ENCODE assay signal across 9 mouse cellular contexts in genomic region chr5:140387816-140388510, GRCm38 (mm10). TPM values are rescaled to one million over a fixed set of nuclear protein-coding genes. Genes with fewer than 3 reads are reported as not detected.
A peak's percentile ranks its signal among the peaks of the same experiment; 100 is the strongest.
DNase-seq lines count a peak whose midpoint lies in the region; ATAC-seq and TF ChIP-seq lines count a peak whose summit lies in the region.
"Had no signal": no experiment of that assay in that cellular context is flagged by ENCODE, and none has a peak within 500 bp of the region (broad histone marks: within the 10 kb centered on the region; RNA-seq: fewer than 3 reads in every experiment).

No protein-coding gene starts in this region.

- no peaks in the 10 kb centered on the region for H3K9me3 ChIP-seq in lung, postnatal 0 days (ENCODE audit: low read length)
- H3K9me3 ChIP-seq in forebrain, embryonic 11.5 days (ENCODE audit: control insufficient read depth, low read length): no peaks in the 10 kb centered on the region
- H3K9me3 ChIP-seq in limb, embryonic 14.5 days (ENCODE audit: control insufficient read depth, low read length): no peaks in the 10 kb centered on the region
- no peaks in the 10 kb centered on the region for H3K9me3 ChIP-seq in stomach, embryonic 14.5 days (ENCODE audit: control insufficient read depth, low read depth, low read length)

- no peaks in the 10 kb centered on the region for H3K36me3 ChIP-seq in lung, postnatal 0 days (ENCODE audit: insufficient read depth, low read length)
- H3K36me3 ChIP-seq in forebrain, embryonic 11.5 days (ENCODE audit: control insufficient read depth, insufficient read depth, low read length): no peaks in the 10 kb centered on the region
- no peaks in the 10 kb centered on the region for H3K36me3 ChIP-seq in limb, embryonic 14.5 days (ENCODE audit: control insufficient read depth, insufficient read depth, low read length)
- no peaks in the 10 kb centered on the region for H3K36me3 ChIP-seq in stomach, embryonic 14.5 days (ENCODE audit: control insufficient read depth, insufficient read depth, low read length)

- peaks cover 11% of the 10 kb centered on the region; the same call in 1 of the 2 replicates for H3K4me1 ChIP-seq in lung, postnatal 0 days (ENCODE audit: insufficient read depth, low read depth, low read length)
- peaks cover 5% of the 10 kb centered on the region; the same call in 1 of the 2 replicates for H3K4me1 ChIP-seq in forebrain, embryonic 11.5 days (replicated peaks; ENCODE audit: control insufficient read depth, insufficient read depth, low read length)
- peaks cover 13% of the 10 kb centered on the region for H3K4me1 ChIP-seq in limb, embryonic 14.5 days (ENCODE audit: control insufficient read depth, insufficient read depth, low read length)
- H3K4me1 ChIP-seq in stomach, embryonic 14.5 days (ENCODE audit: control insufficient read depth, insufficient read depth, low read length): peaks cover 14% of the 10 kb centered on the region

- H3K27me3 ChIP-seq in lung, postnatal 0 days (replicated peaks; ENCODE audit: insufficient read depth, low read length): no peaks in the 10 kb centered on the region
- H3K27me3 ChIP-seq in forebrain, embryonic 11.5 days (ENCODE audit: control insufficient read depth, insufficient read depth, low read length): no peaks in the 10 kb centered on the region
- H3K27me3 ChIP-seq in limb, embryonic 14.5 days (ENCODE audit: control insufficient read depth, insufficient read depth, low read length): no peaks in the 10 kb centered on the region
- no peaks in the 10 kb centered on the region; the same call in 1 of the 2 replicates for H3K27me3 ChIP-seq in stomach, embryonic 14.5 days (ENCODE audit: control insufficient read depth, insufficient read depth, low read length)

- DNase-seq in lung, postnatal 0 days (ENCODE audit: low spot score): no peak
- no peak for DNase-seq in lung, postnatal 14 days
- DNase-seq in forebrain, embryonic 11.5 days (ENCODE audit: low spot score): no peak
- no peak for DNase-seq in limb, embryonic 14.5 days (ENCODE audit: low spot score)
- DNase-seq in frontal cortex, postnatal 25 days (ENCODE audit: low spot score in 2 of 2): no peak
- DNase-seq in ovary, adult 18-20 months (ENCODE audit: low spot score): no peak
- no peak for DNase-seq in gastrocnemius, postnatal 25 days

- H3K9ac ChIP-seq in lung, postnatal 0 days (replicated peaks; ENCODE audit: low read depth): peak overlapping the region; percentile 65; the same call in 1 of the 2 replicates
- H3K9ac ChIP-seq in forebrain, embryonic 11.5 days (ENCODE audit: low read length): peak overlapping the region; percentile 57
- peak overlapping the region; percentile 63 for H3K9ac ChIP-seq in limb, embryonic 14.5 days (ENCODE audit: low read depth, low read length, severe bottlenecking)
- H3K9ac ChIP-seq in stomach, embryonic 14.5 days (replicated peaks; ENCODE audit: low read depth, low read length): peak overlapping the region; percentile 57

- 61% methylated on average over 12 of the region's 12 CpGs for WGBS in lung, postnatal 0 days
- 77% methylated on average over 12 of the region's 12 CpGs for WGBS in forebrain, embryonic 11.5 days
- 73% methylated on average over 12 of the region's 12 CpGs for WGBS in limb, embryonic 14.5 days
- WGBS in stomach, embryonic 14.5 days: 59% methylated on average over 12 of the region's 12 CpGs

- TF ChIP-seq POLR2A in limb, embryonic 14.5 days (IDR thresholded peaks at IDR 0.05; ENCODE audit: borderline replicate concordance, extremely low read depth, insufficient read depth, insufficient read length): no peak

- TF ChIP-seq CTCF in lung, postnatal 0 days (IDR thresholded peaks at IDR 0.05): no peak

- no peak overlapping the region for H3K27ac ChIP-seq in lung, postnatal 0 days (ENCODE audit: low read length)
- no peak overlapping the region for H3K27ac ChIP-seq in forebrain, embryonic 11.5 days (ENCODE audit: low read depth, low read length)
- no peak overlapping the region for H3K27ac ChIP-seq in limb, embryonic 14.5 days (replicated peaks; ENCODE audit: low read depth, low read length)
- H3K27ac ChIP-seq in stomach, embryonic 14.5 days (ENCODE audit: low read length): no peak overlapping the region

- no peak for ATAC-seq in lung, postnatal 0 days
- no peak for ATAC-seq in forebrain, embryonic 11.5 days (replicated peaks; ENCODE audit: low FRiP score)
- ATAC-seq in limb, embryonic 14.5 days (ENCODE audit: low FRiP score, low read depth): no peak
- ATAC-seq in stomach, embryonic 14.5 days (ENCODE audit: insufficient number of reproducible peaks, insufficient read depth, low FRiP score, low read depth): no peak

- H3K4me3 ChIP-seq in lung, postnatal 0 days (ENCODE audit: low read depth, low read length): peak overlapping the region; percentile 60
- peak overlapping the region; percentile 44 for H3K4me3 ChIP-seq in forebrain, embryonic 11.5 days (ENCODE audit: low read depth, low read length)
- H3K4me3 ChIP-seq in limb, embryonic 14.5 days (replicated peaks; ENCODE audit: low read length): peak overlapping the region; percentile 69
- H3K4me3 ChIP-seq in stomach, embryonic 14.5 days (ENCODE audit: low read depth, low read length): peak overlapping the region; percentile 66

- no peak for TF ChIP-seq EP300 in lung, postnatal 0 days (IDR thresholded peaks at IDR 0.05)

- peak overlapping the region; percentile 90 for H3K4me2 ChIP-seq in lung, postnatal 0 days (replicated peaks; ENCODE audit: low read depth, low read length)
- H3K4me2 ChIP-seq in forebrain, embryonic 11.5 days (ENCODE audit: low read depth, low read length, severe bottlenecking): peak overlapping the region; percentile 57
- peak overlapping the region; percentile 96 for H3K4me2 ChIP-seq in limb, embryonic 14.5 days (replicated peaks; ENCODE audit: low read depth, low read length, severe bottlenecking)
- H3K4me2 ChIP-seq in stomach, embryonic 14.5 days (replicated peaks; ENCODE audit: low read depth, low read length): peak overlapping the region; percentile 96

RNA-seq across cellular contexts. Expression of gene Snx8, which starts 1.1 kb away (rescaled TPM):
- 16.7 and 17.1 TPM in 2 replicates for polyA plus RNA-seq in lung, postnatal 0 days (2015; fragmentation: Nextera tagmentation; extraction: Ambion mirVana)
- polyA plus RNA-seq in forebrain, embryonic 11.5 days (2014; fragmentation: Nextera tagmentation; extraction: Ambion mirVana): 10.6 and 12.3 TPM in 2 replicates
- polyA plus RNA-seq in limb, embryonic 14.5 days (2012; rRNA removed): 23.0 and 29.8 TPM in 2 replicates
- 9.7 and 12.3 TPM in 2 replicates for polyA plus RNA-seq in limb, embryonic 14.5 days (2014; fragmentation: Nextera tagmentation; extraction: Ambion mirVana)
- polyA plus RNA-seq in stomach, embryonic 14.5 days (2014; fragmentation: Nextera tagmentation; extraction: Ambion mirVana): 8.3 and 9.1 TPM in 2 replicates
- 1 to 10 TPM; 7.4 to 7.6 TPM for total RNA-seq in gastrocnemius, postnatal 25 days (2021)

RNA-seq across cellular contexts. Expression of gene Eif3b, which starts 31.2 kb away (rescaled TPM):
- polyA plus RNA-seq in lung, postnatal 0 days (2015; fragmentation: Nextera tagmentation; extraction: Ambion mirVana): 69.8 and 81.5 TPM in 2 replicates
- 177 and 215 TPM in 2 replicates for polyA plus RNA-seq in forebrain, embryonic 11.5 days (2014; fragmentation: Nextera tagmentation; extraction: Ambion mirVana)
- polyA plus RNA-seq in limb, embryonic 14.5 days (2012; rRNA removed): 108 and 119 TPM in 2 replicates
- 145 and 151 TPM in 2 replicates for polyA plus RNA-seq in limb, embryonic 14.5 days (2014; fragmentation: Nextera tagmentation; extraction: Ambion mirVana)
- 125 and 132 TPM in 2 replicates for polyA plus RNA-seq in stomach, embryonic 14.5 days (2014; fragmentation: Nextera tagmentation; extraction: Ambion mirVana)
- 10 to 100 TPM; 76.8 to 79.2 TPM for total RNA-seq in gastrocnemius, postnatal 25 days (2021)

RNA-seq across cellular contexts. Expression of gene Mrm2, which starts 56.3 kb away (rescaled TPM):
- 9.8 and 11.7 TPM in 2 replicates for polyA plus RNA-seq in lung, postnatal 0 days (2015; fragmentation: Nextera tagmentation; extraction: Ambion mirVana)
- 21.0 and 22.3 TPM in 2 replicates for polyA plus RNA-seq in forebrain, embryonic 11.5 days (2014; fragmentation: Nextera tagmentation; extraction: Ambion mirVana)
- polyA plus RNA-seq in limb, embryonic 14.5 days (2012; rRNA removed): 12.5 and 13.5 TPM in 2 replicates
- 18.6 and 19.5 TPM in 2 replicates for polyA plus RNA-seq in limb, embryonic 14.5 days (2014; fragmentation: Nextera tagmentation; extraction: Ambion mirVana)
- 19.3 and 19.7 TPM in 2 replicates for polyA plus RNA-seq in stomach, embryonic 14.5 days (2014; fragmentation: Nextera tagmentation; extraction: Ambion mirVana)
- 1 to 10 TPM; 6.9 to 7.2 TPM for total RNA-seq in gastrocnemius, postnatal 25 days (2021)

RNA-seq across cellular contexts. Expression of gene Gm4869, which starts 57.5 kb away (rescaled TPM):
- polyA plus RNA-seq in lung, postnatal 0 days (2015; fragmentation: Nextera tagmentation; extraction: Ambion mirVana): not detected in 2 replicates
- 0.09 TPM in 1 of 2 replicates, not detected in the other for polyA plus RNA-seq in forebrain, embryonic 11.5 days (2014; fragmentation: Nextera tagmentation; extraction: Ambion mirVana)
- 0.13 TPM in 2 replicates for polyA plus RNA-seq in limb, embryonic 14.5 days (2012; rRNA removed)
- not detected in 2 replicates for polyA plus RNA-seq in limb, embryonic 14.5 days (2014; fragmentation: Nextera tagmentation; extraction: Ambion mirVana)
- polyA plus RNA-seq in stomach, embryonic 14.5 days (2014; fragmentation: Nextera tagmentation; extraction: Ambion mirVana): not detected in 2 replicates
- total RNA-seq in gastrocnemius, postnatal 25 days (2021): not detected
- total RNA-seq: left cerebral cortex, postnatal 4 days had no signal
